Mouse (Mus musculus): Measurements from ENCODE around the gene Cdh13. TPM values are rescaled to one million over a fixed set of nuclear protein-coding genes. Genes with fewer than 3 reads are reported as not detected.

The Cdh13 gene
- polyA plus RNA-seq, 1 experiment from 2014 or later = 56.3 TPM

- ATAC-seq = no peak
- H3K4me2 ChIP-seq (replicated peaks) = no peak overlapping the region
- no peaks in the 10 kb centered on the region for H3K9me3 ChIP-seq
- H3K4me1 ChIP-seq (replicated peaks) = no peaks in the 10 kb centered on the region
- no peak overlapping the region for H3K27ac ChIP-seq
- H3K4me3 ChIP-seq (replicated peaks) = no peak overlapping the region
- H3K36me3 ChIP-seq = no peaks in the 10 kb centered on the region
- 77% methylated on average over 7 of the region's 7 CpGs for WGBS
- no peak overlapping the region for H3K9ac ChIP-seq (replicated peaks)
- H3K27me3 ChIP-seq = no peaks in the 10 kb centered on the region
These were observed 110.5 kb downstream of the Cdh13 start for GRCm38 (mm10) chr8:118393909-118394650.

- no peaks in the 10 kb centered on the region for H3K36me3 ChIP-seq
- 83% methylated on average over 4 of the region's 4 CpGs for WGBS
- no peak for ATAC-seq
- H3K27me3 ChIP-seq = no peaks in the 10 kb centered on the region
- H3K4me2 ChIP-seq (replicated peaks) = no peak overlapping the region
- no peaks in the 10 kb centered on the region for H3K9me3 ChIP-seq
- no peak overlapping the region for H3K4me3 ChIP-seq (replicated peaks)
- no peaks in the 10 kb centered on the region for H3K4me1 ChIP-seq (replicated peaks)
- H3K9ac ChIP-seq (replicated peaks) = no peak overlapping the region
- H3K27ac ChIP-seq = no peak overlapping the region
These were observed 111.6 kb downstream of the Cdh13 start for GRCm38 (mm10) chr8:118395178-118395577.

GRCm38 (mm10) chr8:118404836-118405235 lies 121.3 kb downstream of the Cdh13 start:
- 85% methylated on average over 3 of the region's 3 CpGs for WGBS
- Histone ChIP-seq H3K27ac (no peak overlapping the region), H3K4me1 (replicated peaks) (no peaks in the 10 kb centered on the region), H3K36me3 (no peaks in the 10 kb centered on the region), H3K4me3 (replicated peaks) (no peak overlapping the region), H3K9me3 (no peaks in the 10 kb centered on the region), H3K27me3 (no peaks in the 10 kb centered on the region), H3K4me2 (replicated peaks) (no peak overlapping the region), H3K9ac (replicated peaks) (no peak overlapping the region)
- ATAC-seq = no peak

DNA sequence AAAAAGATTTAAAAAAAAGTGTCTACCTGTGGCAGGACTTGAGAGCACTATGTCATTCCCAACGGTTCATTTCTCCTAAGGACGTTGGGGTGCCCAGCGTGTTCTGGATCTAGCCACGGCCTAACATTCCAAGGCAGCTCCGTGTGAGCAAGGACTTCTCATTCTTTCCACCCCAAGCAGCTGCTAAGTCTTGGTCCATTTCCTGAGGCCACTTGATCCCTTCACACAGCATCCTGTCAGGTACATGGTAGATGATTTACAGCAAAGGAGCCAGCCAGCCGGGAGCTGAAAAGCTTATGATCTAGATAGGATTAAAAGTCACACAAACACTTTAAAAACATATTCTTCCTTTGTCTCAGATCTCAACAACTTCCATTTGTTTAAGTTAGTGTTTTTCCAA lies 123.8 kb downstream of the Cdh13 start:
- Histone ChIP-seq H3K4me3 (replicated peaks) (no peak overlapping the region), H3K9ac (replicated peaks) (no peak overlapping the region), H3K36me3 (no peaks in the 10 kb centered on the region), H3K4me1 (replicated peaks) (no peaks in the 10 kb centered on the region), H3K4me2 (replicated peaks) (no peak overlapping the region), H3K9me3 (no peaks in the 10 kb centered on the region), H3K27me3 (no peaks in the 10 kb centered on the region), H3K27ac (no peak overlapping the region)
- no peak for ATAC-seq
- 89% methylated on average over 6 of the region's 6 CpGs for WGBS

DNA sequence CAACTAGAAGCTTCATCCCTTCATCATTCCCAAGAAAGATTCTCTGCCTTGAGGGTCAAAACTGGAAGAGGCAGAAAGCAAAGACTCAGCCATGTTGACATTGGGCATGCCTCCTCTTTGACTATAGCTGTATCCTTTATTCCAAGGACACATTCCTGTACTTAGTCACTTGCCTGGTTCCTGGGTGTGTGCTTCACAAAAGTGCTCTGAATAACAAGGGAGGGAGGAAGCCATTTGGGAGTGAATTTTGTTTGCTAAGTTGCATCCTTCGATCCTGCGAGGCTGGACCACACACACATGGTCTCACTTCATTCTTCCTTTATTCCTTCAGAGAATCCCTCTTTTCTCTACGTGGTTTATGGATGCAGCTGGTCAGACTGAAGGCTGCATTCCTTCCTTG lies 125.9 kb downstream of the Cdh13 start:
- Histone ChIP-seq H3K36me3 (no peaks in the 10 kb centered on the region), H3K27ac (no peak overlapping the region), H3K4me1 (replicated peaks) (no peaks in the 10 kb centered on the region), H3K4me3 (replicated peaks) (no peak overlapping the region), H3K27me3 (no peaks in the 10 kb centered on the region), H3K9me3 (no peaks in the 10 kb centered on the region), H3K4me2 (replicated peaks) (no peak overlapping the region), H3K9ac (replicated peaks) (no peak overlapping the region)
- WGBS = 85% methylated on average over 3 of the region's 3 CpGs
- ATAC-seq = no peak

GRCm38 (mm10) chr8:118410341-118410970 lies 126.9 kb downstream of the Cdh13 start:
- Histone ChIP-seq H3K4me1 (replicated peaks) (no peaks in the 10 kb centered on the region), H3K27ac (no peak overlapping the region), H3K4me2 (replicated peaks) (no peak overlapping the region), H3K27me3 (no peaks in the 10 kb centered on the region), H3K36me3 (no peaks in the 10 kb centered on the region), H3K9ac (replicated peaks) (no peak overlapping the region), H3K9me3 (no peaks in the 10 kb centered on the region), H3K4me3 (replicated peaks) (no peak overlapping the region)
- ATAC-seq = no peak
- 62% methylated on average over 4 of the region's 4 CpGs for WGBS

DNA sequence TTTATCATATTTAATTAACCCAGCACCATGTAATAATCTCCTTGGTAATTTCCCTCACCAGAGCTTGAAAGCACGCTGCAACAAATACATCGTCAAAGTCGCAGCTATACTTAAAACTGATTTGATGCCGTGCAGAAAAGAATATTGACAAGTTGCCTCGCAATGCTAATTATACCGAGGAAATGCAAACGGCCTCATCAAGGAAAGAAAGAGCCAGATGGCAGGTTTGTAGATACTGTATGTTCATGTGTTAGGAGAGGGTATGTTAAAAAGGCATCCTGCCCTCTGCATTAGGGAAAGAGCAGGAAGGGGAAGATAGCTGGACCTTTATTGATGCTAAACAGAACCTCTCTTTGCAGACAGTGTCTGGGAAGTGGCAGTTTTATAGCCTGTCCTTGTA lies 132.1 kb downstream of the Cdh13 start:
- H3K4me1 ChIP-seq (replicated peaks) = no peaks in the 10 kb centered on the region
- no peak overlapping the region for H3K4me2 ChIP-seq (replicated peaks)
- H3K4me3 ChIP-seq (replicated peaks) = no peak overlapping the region
- H3K27me3 ChIP-seq = no peaks in the 10 kb centered on the region
- 64% methylated on average over 7 of the region's 7 CpGs for WGBS
- no peak overlapping the region for H3K27ac ChIP-seq
- ATAC-seq = no peak
- no peak overlapping the region; the same call in 1 of the 2 replicates for H3K9ac ChIP-seq (replicated peaks)
- H3K9me3 ChIP-seq = no peaks in the 10 kb centered on the region
- no peaks in the 10 kb centered on the region for H3K36me3 ChIP-seq

DNA sequence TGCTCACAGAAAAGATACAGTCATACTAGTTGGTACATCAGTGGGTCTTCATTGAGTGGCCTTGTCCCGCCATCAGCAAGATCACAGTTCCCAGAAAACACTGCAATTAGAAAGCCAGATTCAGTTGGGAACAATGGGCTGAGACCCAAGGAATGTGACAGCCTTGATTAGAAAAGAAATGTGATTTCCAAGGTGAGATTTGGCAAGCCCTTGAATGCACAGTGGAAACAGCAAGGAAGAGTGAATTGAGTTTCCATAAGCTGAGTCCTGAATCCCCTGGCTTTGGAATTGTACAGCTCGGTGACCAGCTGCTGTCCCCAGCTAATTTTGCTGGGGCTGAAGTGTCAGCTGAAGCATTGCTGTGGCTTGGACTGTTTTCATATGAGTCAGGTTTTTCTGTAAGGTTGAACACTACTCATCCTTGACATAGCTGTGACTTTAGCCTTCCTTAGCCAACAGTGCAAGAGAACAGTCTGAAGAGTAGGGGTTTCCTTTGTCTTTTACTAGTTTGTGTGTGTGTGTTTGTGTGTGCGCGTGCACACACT lies 133.3 kb downstream of the Cdh13 start:
- no peaks in the 10 kb centered on the region for H3K27me3 ChIP-seq
- no peak overlapping the region for H3K4me3 ChIP-seq (replicated peaks)
- H3K4me1 ChIP-seq (replicated peaks) = no peaks in the 10 kb centered on the region
- no peak for ATAC-seq
- H3K36me3 ChIP-seq = no peaks in the 10 kb centered on the region
- H3K27ac ChIP-seq = no peak overlapping the region
- H3K9ac ChIP-seq (replicated peaks) = no peak overlapping the region
- H3K4me2 ChIP-seq (replicated peaks) = no peak overlapping the region
- no peaks in the 10 kb centered on the region for H3K9me3 ChIP-seq
- WGBS = 90% methylated on average over 4 of the region's 4 CpGs

- Histone ChIP-seq H3K4me3 (replicated peaks) (no peak overlapping the region), H3K4me2 (replicated peaks) (no peak overlapping the region), H3K36me3 (no peaks in the 10 kb centered on the region), H3K4me1 (replicated peaks) (no peaks in the 10 kb centered on the region), H3K9ac (replicated peaks) (no peak overlapping the region), H3K27me3 (no peaks in the 10 kb centered on the region), H3K9me3 (no peaks in the 10 kb centered on the region), H3K27ac (no peak overlapping the region)
- 95% methylated on average over 10 of the region's 10 CpGs for WGBS
- no peak for ATAC-seq
These were observed 139.1 kb downstream of the Cdh13 start for GRCm38 (mm10) chr8:118422624-118423023.

- no peak overlapping the region for H3K4me3 ChIP-seq (replicated peaks)
- H3K27me3 ChIP-seq = no peaks in the 10 kb centered on the region
- H3K9me3 ChIP-seq = no peaks in the 10 kb centered on the region
- no peak overlapping the region for H3K4me2 ChIP-seq (replicated peaks)
- no peak overlapping the region for H3K27ac ChIP-seq
- 70% methylated on average over 7 of the region's 7 CpGs for whole genome bisulfite sequencing
- peaks cover 8% of the 10 kb centered on the region; the same call in 1 of the 2 replicates for H3K4me1 ChIP-seq (replicated peaks)
- H3K9ac ChIP-seq (replicated peaks) = no peak overlapping the region
- no peak for ATAC-seq
- H3K36me3 ChIP-seq = no peaks in the 10 kb centered on the region
These were observed 145.4 kb downstream of the Cdh13 start for GRCm38 (mm10) chr8:118428941-118429340.

GRCm38 (mm10) chr8:118431731-118432440 lies 148.4 kb downstream of the Cdh13 start:
- Histone ChIP-seq H3K4me2 (replicated peaks) (no peak overlapping the region), H3K27ac (no peak overlapping the region), H3K4me1 (replicated peaks) (peaks cover 15% of the 10 kb centered on the region; the same call in 1 of the 2 replicates), H3K9ac (replicated peaks) (no peak overlapping the region), H3K36me3 (no peaks in the 10 kb centered on the region), H3K27me3 (no peaks in the 10 kb centered on the region), H3K4me3 (replicated peaks) (no peak overlapping the region), H3K9me3 (no peaks in the 10 kb centered on the region)
- ATAC-seq = no peak
- 81% methylated on average over 11 of the region's 11 CpGs for WGBS

DNA sequence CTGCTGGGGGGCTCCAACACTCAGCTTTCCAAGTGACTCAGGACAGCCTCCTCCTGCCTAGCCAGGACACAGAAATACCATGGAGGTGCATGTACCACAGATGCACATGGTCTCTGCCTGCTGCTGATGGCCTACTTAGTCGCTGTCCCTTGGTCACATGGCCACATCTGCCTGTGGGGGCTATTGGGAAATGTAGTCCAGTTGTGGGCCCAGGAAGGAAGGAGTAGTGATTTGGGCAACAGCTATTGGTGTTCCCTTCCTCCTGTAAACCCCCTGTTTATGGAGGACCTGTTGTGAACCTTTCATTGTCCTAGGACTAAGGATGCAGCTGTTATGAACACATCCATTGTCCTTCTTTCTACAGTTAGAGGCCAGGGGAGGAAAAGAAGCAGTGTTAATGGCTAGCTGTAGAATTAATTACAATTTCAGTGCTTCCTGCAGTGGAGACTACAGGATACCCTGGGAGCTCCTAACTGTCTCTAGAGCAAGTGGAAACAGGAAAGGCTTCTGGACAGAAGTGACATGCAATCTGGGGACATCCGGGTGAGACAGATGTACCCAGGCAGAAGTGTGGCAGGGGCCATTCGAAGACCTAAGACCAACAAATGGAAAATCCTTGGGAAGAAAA lies 150.1 kb downstream of the Cdh13 start:
- Histone ChIP-seq H3K9ac (replicated peaks) (no peak overlapping the region), H3K9me3 (no peaks in the 10 kb centered on the region), H3K4me1 (replicated peaks) (peaks cover 27% of the 10 kb centered on the region), H3K4me2 (replicated peaks) (no peak overlapping the region), H3K27ac (no peak overlapping the region), H3K27me3 (no peaks in the 10 kb centered on the region), H3K4me3 (replicated peaks) (no peak overlapping the region), H3K36me3 (no peaks in the 10 kb centered on the region)
- 89% methylated on average over 3 of the region's 3 CpGs for WGBS
- ATAC-seq = no peak
